Mouse (Mus musculus): ENCODE measurements around the gene Dnajc17.

Dnajc17 gene

DNA sequence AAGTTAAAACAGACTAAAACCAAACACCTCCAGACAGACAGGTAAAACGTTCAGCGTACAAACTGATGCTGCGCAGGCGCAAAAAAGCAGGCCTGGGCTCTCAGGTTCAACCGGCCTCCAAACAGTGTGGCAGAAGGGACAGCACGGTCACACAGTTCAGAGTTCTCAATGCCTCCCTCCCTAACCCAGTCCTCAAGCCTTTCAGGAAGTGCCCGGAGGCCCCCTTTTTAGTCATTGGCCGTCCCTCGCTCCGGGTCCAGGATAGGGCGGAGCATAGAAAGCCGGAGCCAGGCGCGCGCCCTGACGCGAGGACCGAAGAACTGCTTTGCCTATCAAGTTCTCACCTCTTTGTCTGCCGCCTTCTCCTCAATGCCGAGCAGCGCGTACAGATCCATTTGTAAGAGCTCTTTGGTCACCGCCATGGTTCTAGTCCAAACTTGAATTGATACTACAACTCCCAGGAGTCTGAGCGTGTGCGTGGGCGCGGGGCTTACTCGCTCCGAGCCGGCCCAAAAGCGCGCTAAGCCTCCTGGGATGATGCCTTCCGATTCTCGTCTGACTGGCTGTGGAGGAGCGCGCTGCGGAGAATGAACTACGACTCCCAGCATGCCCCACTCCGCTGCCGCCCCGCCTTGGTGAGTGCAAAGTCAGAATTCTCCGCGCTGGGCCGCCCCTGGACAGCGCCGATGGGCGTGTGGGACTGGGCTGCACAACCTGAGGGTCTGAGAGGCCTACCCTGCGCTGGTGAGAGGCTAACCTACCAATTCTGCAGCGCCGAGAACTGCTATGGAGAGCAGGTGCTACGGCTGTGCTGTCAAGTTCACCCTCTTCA, at the start of gene Dnajc17, which contains the start of gene Zfyve19:
Gene Dnajc17, minus strand, starts transcription at position 452 of the 832 bp plus-strand sequence.
Gene Zfyve19, plus strand, starts transcription at position 274 of the 832 bp plus-strand sequence.
- peak; percentile 99 for DNase-seq (ENCODE audit: low spot score)

GRCm38 (mm10) chr2:119254976-119255375, 46.4 kb upstream of the Dnajc17 start:
- no peak for DNase-seq (ENCODE audit: low spot score)

GRCm38 (mm10) chr2:119250826-119251478, 42.4 kb upstream of the Dnajc17 start:
- peak; percentile 91 for DNase-seq (ENCODE audit: low spot score)

DNA sequence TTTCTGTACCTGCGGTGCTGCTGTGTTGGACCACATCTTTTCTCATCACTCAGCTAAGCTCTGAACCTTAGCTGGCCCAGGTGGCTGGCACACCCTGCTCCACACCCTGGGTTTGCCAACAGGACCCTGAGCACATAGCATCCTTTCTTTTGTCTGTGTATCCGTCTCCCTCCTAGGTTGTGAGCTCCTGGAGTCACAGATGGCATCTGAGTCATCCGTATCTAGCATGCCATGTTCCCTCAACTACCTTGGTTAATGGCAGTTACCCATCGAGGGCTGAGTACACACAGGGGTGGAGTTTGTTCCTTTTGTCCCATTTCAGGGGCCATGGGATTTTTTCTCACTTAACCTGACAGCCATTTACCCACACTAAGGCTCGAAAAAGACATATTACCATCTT, 41.8 kb upstream of the Dnajc17 start:
- no peak for DNase-seq (ENCODE audit: low spot score)

GRCm38 (mm10) chr2:119249592-119250061, 41.0 kb upstream of the Dnajc17 start:
- DNase-seq (ENCODE audit: low spot score) = no peak

DNA sequence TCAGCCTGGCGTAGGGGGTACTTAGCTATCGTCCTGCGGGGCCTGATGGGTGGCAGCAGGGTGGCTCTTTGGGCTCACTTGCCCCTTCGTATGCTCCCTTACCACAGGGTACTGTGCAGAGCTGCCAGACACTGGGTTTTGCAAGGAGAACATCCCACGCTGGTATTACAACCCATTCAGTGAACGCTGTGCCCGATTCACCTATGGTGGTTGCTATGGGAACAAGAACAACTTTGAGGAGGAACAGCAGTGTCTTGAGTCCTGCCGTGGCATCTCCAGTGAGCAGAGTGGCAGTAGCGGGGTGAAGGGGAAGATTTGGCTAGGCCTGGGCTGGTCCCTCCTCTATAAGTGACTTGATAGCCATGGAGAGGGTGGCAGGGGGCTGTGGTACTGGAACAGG, 39.3 kb upstream of the Dnajc17 start:
- no peak for DNase-seq (ENCODE audit: low spot score)

- DNase-seq (ENCODE audit: low spot score) = no peak
These were observed 36.7 kb upstream of the Dnajc17 start for GRCm38 (mm10) chr2:119245246-119245645.

DNA sequence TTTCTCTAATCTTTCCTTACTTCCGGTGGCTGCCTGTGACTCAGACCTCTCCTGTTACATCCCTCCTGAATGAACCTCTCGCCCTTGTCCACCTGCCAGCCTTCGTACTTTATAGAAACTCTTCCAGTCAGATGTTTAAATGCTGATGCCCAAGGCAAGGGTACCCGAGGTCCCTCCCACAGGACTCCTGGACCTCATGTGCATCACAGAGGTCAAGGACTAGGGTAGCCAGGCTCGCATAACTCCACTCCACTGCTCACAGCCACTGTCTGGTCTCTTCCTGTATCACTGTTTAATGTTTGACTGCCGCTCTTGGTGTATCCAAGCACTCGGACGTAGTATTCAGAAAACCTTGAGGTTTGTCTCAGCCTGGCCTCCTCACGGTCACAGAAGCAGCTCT, 34.0 kb upstream of the Dnajc17 start:
- no peak for DNase-seq (ENCODE audit: low spot score)

DNA sequence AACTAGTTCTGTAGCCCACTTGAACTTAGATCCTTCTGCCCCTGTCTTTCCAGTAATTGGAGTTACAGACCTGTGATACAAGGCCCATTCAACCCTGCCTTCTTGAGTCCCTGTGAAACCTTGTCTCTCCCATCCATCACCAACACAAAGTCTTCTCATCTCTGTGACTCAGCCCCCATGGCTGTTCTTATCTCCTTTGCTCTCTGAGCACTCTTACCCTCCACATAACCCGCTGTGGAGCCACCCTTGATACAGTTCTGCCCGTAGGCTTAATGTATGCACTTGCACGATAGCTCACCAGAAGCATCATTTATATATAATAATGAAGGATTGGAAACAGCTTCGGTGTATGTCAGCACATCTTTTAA, 32.2 kb upstream of the Dnajc17 start:
- DNase-seq (ENCODE audit: low spot score) = no peak

- no peak for DNase-seq (ENCODE audit: low spot score)
These were observed 31.7 kb upstream of the Dnajc17 start for GRCm38 (mm10) chr2:119240075-119240818.

DNA sequence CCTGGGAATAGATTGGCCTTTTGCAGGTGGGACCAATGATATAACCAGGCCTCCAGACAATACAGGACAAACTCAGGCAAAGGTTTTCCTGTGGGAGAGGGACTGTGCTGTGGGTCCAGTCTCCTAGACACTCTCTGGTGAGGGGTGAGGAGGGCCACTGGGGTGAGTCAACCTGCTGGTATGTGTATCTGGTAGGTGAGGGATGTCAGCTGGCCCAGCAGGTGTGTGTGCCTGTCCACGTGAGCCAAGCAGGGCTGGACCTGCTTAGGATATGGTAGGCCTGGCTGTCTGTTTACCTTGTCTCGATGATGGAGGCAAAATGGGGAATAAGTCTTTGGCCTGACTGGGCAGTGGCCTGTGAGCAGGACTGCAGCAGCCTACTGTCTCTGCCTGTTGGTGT, 30.1 kb upstream of the Dnajc17 start:
- DNase-seq (ENCODE audit: low spot score) = no peak

DNA sequence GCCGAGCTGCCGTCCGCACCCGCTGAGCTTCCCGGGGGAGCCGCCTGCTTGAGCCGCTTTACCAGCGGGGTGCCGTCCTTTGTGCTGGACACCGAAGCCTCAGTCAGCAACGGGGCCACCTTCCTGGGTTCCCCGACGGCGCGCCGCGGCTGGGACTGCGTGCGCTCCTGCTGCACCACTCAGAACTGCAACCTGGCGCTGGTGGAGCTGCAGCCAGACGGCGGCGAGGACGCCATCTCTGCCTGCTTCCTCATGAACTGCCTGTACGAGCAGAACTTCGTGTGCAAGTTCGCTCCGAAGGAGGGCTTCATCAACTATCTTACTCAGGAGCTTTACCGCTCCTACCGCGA, 29.3 kb upstream of the Dnajc17 start:
- DNase-seq (ENCODE audit: low spot score) = peak; percentile 14

GRCm38 (mm10) chr2:119237210-119237870, 28.7 kb upstream of the Dnajc17 start, which contains the start of gene Spint1:
TSS of gene Spint1 (plus strand) at chr2:119237362.
- peak; percentile 9 for DNase-seq (ENCODE audit: low spot score)

- peak; percentile 17 for DNase-seq (ENCODE audit: low spot score)
These were observed 28.2 kb upstream of the Dnajc17 start for GRCm38 (mm10) chr2:119236682-119237209.

- no peak for DNase-seq (ENCODE audit: low spot score)
These were observed 21.4 kb upstream of the Dnajc17 start, which contains the start of gene Ppp1r14d for GRCm38 (mm10) chr2:119229775-119230704. TSS of gene Ppp1r14d (minus strand) at chr2:119229906.

- DNase-seq (ENCODE audit: low spot score) = no peak
These were observed 547 bp upstream of the Dnajc17 start for GRCm38 (mm10) chr2:119209176-119209507.

- DNase-seq (ENCODE audit: low spot score) = no peak
These were observed 643 bp downstream of the Dnajc17 start for GRCm38 (mm10) chr2:119207961-119208343.

GRCm38 (mm10) chr2:119203871-119204460, 4.6 kb downstream of the Dnajc17 start:
- no peak for DNase-seq (ENCODE audit: low spot score)

GRCm38 (mm10) chr2:119202914-119203453, 5.6 kb downstream of the Dnajc17 start:
- DNase-seq (ENCODE audit: low spot score) = no peak

- no peak for DNase-seq (ENCODE audit: low spot score)
These were observed 9.7 kb downstream of the Dnajc17 start for GRCm38 (mm10) chr2:119198934-119199333.

Measured in embryo, embryonic 10.5 days (tissue).